Mouse (Mus musculus): ENCODE measurements around the gene Fxyd7.

DNA sequence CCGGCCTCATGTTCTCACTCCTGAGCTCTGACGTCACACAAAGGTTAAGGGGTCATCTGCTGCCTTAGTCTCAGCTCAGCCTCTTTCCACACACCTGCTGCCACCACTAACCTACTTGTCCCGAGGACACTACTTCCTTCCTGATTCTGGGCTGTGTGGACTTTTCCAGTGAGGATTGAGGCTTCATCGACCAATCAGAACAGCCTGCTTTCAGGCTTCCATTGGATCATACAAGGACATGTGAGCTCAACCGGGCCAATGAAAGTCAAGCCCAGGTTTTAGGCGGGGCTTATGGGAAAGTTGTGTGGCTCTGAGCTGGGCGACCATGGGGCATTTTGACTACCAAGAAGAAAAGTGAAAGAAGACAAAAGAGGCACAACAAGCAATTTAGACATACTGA is 14.3 kb downstream of the Fxyd7 start:
- TF ChIP-seq CTCF (IDR thresholded peaks at IDR 0.05; ENCODE audit: insufficient read depth, low read length) (no peak), POLR2A (IDR thresholded peaks at IDR 0.05; ENCODE audit: borderline replicate concordance, extremely low read depth, low read depth, low read length) (no peak)
